Mouse (Mus musculus) stomach, embryonic 15.5 days (tissue): ENCODE measurements around the gene Tcf7l2. TPM values are rescaled to one million over a fixed set of nuclear protein-coding genes. Genes with fewer than 3 reads are reported as not detected.

Experiments used
- ATAC-seq: fragments of 200-750 bp; cut with Nextera tagmentation; 2 replicates; pipeline ENCODE4 v1.8.0; 2017; ENCODE audit warnings: low read depth, moderate number of reproducible peaks, moderate TSS enrichment; ENCODE audit not compliant: insufficient read depth, low FRiP score
- H3K27ac ChIP-seq: fragments of 300-500 bp; sonication (generic); 2 replicates; pipeline ENCODE4 v1.5.1; 2015; ENCODE audit warnings: mild to moderate bottlenecking, inconsistent platforms
- H3K27me3 ChIP-seq: fragments of 300-500 bp; sonication (generic); replicated peaks from 2 replicates; pipeline ENCODE4 v1.6.1; 2015; ENCODE audit warnings: inconsistent platforms
- H3K36me3 ChIP-seq: fragments of 300-500 bp; sonication (generic); 2 replicates; pipeline ENCODE4 v1.6.1; 2015; ENCODE audit warnings: inconsistent platforms
- H3K4me1 ChIP-seq: fragments of 300-500 bp; sonication (generic); 2 replicates; pipeline ENCODE4 v1.6.1; 2015; ENCODE audit warnings: inconsistent platforms
- H3K4me2 ChIP-seq: fragments of 300-500 bp; sonication (generic); 2 replicates; pipeline ENCODE4 v1.6.1; 2015; ENCODE audit warnings: mild to moderate bottlenecking, inconsistent platforms
- H3K4me3 ChIP-seq: fragments of 300-500 bp; sonication (generic); replicated peaks from 2 replicates; pipeline ENCODE4 v1.5.1; 2015; ENCODE audit warnings: inconsistent platforms
- H3K9ac ChIP-seq: fragments of 300-500 bp; sonication (generic); 2 replicates; pipeline ENCODE4 v1.6.1; 2015; ENCODE audit warnings: inconsistent platforms
- H3K9me3 ChIP-seq: fragments of 300-500 bp; sonication (generic); 2 replicates; pipeline ENCODE4 v1.6.1; 2016; ENCODE audit warnings: inconsistent platforms
- WGBS: fragments of 180-500 bp; shearing (Covaris S2); methylation state at CpG from one replicate; pipeline ENCODE4 v1.1.7; 2015; 5-methylcytosine and 5-hydroxymethylcytosine counted together
- polyA plus RNA-seq: library from polyadenylated mRNA; unstranded; fragments of >200 nt; fragmentation: Nextera tagmentation; extraction: Ambion mirVana; gene quantifications from 2 replicates; pipeline ENCODE4 v1.2.1, GENCODE M21; 2015

The Tcf7l2 gene
- polyA plus RNA-seq, 1 experiment from 2014 or later: 85.2 TPM

DNA sequence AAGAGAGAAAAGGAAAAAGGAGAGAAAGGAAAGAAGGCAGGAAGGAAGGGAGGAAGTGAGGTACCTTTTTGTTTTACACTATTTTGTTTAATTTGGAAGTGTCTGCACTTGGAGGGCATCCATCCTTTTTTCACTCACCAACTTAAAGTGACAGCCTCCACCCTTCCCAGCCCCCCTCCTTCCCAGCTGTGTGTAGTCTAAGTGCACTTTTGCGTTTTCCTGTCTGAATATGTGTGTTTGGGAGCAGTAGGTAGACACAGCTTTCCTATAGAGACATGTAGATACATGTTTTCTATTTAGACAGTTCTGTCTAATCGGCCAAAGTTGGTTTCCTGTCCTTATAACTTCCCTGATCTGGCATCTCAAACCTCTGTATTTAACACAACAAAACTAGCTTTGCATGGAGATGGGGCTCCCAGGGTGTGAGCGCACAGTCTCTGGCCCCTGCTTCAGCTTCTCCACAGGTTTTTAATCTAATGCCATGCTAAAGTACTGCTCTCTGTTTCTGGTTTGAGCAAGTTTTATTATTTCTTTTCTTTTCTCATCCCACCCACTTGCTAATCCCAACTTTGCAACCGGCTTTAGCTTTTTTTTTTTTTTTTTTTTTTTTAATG, 154.3 kb downstream of the Tcf7l2 start:
- no peak overlapping the region for H3K9ac ChIP-seq

DNA sequence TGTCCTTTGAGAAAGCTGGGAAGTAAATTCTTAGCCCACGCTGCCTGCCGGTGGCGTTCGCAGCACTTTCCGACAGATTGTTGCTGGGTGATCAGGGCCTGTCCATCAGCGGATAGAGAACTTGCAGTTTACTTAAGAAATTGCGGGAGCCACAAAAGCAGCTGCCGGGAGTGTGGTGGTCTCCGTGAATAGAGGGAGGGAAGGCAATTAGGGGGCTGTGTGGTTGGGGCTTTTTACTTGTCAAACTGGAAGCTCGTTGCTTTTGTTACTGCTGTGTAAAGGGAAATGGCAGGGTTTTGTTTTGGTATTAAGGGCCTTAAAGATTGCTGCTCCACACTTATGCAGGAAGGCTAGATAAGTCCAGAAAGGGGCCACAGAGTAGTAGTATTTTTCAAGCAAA, 155.0 kb downstream of the Tcf7l2 start:
- H3K4me2 ChIP-seq: 0 out of 2 replicates have a peak overlapping the region, but pooled peaks have one; percentile 21
- peaks cover 45% of the 10 kb centered on the region for H3K4me1 ChIP-seq
- H3K36me3 ChIP-seq: no peaks in the 10 kb centered on the region
- H3K27ac ChIP-seq: no peak overlapping the region
- no peak overlapping the region for H3K9ac ChIP-seq
- no peak overlapping the region for H3K4me3 ChIP-seq
- H3K9me3 ChIP-seq: no peaks in the 10 kb centered on the region
- ATAC-seq: no peak
- H3K27me3 ChIP-seq: no peaks in the 10 kb centered on the region
- 30% methylated on average over 10 of the region's 10 CpGs for WGBS

More for the DNA sequence above, 154.3 kb downstream of the Tcf7l2 start:
- H3K4me3 ChIP-seq: peak overlapping the region; percentile 38
- peak overlapping the region; percentile 69 for H3K4me2 ChIP-seq
- no peak overlapping the region for H3K27ac ChIP-seq
- no peaks in the 10 kb centered on the region for H3K36me3 ChIP-seq
- no peak for ATAC-seq
- no peaks in the 10 kb centered on the region for H3K27me3 ChIP-seq
- H3K9me3 ChIP-seq: no peaks in the 10 kb centered on the region
- WGBS: 32% methylated on average over 4 of the region's 4 CpGs
- H3K4me1 ChIP-seq: peaks cover 41% of the 10 kb centered on the region

DNA sequence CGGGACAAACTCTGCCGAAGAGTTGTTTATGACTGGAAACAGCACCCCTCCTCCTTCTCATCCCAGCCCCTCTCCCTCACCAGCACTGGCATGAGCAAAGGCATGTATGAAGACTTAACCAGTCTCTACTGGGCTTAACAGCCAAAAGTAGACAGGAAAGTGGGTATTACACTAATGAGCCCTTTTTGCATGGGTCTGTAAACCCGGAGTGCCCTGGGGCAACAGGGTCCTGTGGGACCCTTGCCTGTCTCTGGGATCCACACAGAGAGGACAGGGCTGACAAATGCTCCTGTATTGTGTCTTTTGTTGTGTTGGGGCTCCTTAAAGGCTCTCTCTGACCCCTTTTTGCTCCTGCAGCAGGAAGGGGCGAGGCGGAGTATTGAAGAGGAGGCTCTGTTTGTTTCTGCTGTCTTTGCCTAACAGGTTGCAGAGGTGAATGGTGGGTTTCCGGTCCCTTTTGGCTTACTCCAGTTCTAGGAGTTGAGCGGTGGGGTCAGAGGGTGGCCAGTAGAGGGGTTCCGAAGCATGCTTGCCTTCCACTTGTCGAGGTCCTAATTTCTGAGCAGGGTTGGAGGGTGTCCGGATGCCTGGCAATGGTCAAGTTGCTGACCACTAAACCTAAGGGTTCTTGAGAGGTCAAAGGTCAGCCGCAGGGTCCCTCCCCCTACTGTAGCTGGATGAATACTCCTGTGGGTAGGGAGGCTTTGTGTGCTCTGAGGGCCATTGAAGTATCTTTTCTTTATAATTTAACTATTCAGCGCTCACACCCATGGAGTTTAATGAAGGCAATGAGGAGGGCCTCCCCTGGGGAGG, 161.2 kb downstream of the Tcf7l2 start:
- H3K9me3 ChIP-seq: no peaks in the 10 kb centered on the region
- no peaks in the 10 kb centered on the region for H3K27me3 ChIP-seq
- no peak overlapping the region for H3K4me3 ChIP-seq
- H3K27ac ChIP-seq: no peak overlapping the region
- H3K36me3 ChIP-seq: no peaks in the 10 kb centered on the region
- 83% methylated on average over 12 of the region's 12 CpGs for WGBS
- ATAC-seq: no peak
- peaks cover 26% of the 10 kb centered on the region for H3K4me1 ChIP-seq
- H3K9ac ChIP-seq: no peak overlapping the region
- H3K4me2 ChIP-seq: no peak overlapping the region

DNA sequence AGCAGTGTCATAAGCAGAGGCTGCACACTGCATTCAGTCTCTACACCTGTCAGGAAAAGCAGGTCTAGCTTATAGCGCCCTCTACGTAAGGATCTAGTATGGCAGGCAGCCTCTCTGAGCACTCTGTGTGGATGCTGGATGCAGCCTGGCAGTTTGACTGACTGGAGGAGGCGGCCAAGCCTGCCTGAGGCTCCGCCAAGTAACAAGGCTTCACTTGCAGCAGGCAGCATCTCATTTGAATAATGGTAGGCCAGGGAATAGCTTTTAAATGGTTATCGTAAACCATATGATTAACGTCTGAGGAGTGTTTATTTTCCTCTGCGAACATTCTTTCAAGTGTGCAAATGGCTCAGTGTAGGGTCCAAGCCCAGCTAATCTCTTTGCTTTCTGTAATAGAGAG, 167.4 kb downstream of the Tcf7l2 start:
- H3K9ac ChIP-seq: no peak overlapping the region
- H3K4me1 ChIP-seq: 0 out of 2 replicates have a peak, but pooled peaks cover 10% of the 10 kb centered on the region
- no peaks in the 10 kb centered on the region for H3K27me3 ChIP-seq
- H3K36me3 ChIP-seq: peaks cover 19% of the 10 kb centered on the region; the same call in 1 of the 2 replicates
- H3K27ac ChIP-seq: no peak overlapping the region
- peak; percentile 50; the same call in 1 of the 2 replicates for ATAC-seq
- WGBS: 42% methylated on average over 7 of the region's 7 CpGs
- no peaks in the 10 kb centered on the region for H3K9me3 ChIP-seq
- H3K4me2 ChIP-seq: no peak overlapping the region
- H3K4me3 ChIP-seq: no peak overlapping the region

DNA sequence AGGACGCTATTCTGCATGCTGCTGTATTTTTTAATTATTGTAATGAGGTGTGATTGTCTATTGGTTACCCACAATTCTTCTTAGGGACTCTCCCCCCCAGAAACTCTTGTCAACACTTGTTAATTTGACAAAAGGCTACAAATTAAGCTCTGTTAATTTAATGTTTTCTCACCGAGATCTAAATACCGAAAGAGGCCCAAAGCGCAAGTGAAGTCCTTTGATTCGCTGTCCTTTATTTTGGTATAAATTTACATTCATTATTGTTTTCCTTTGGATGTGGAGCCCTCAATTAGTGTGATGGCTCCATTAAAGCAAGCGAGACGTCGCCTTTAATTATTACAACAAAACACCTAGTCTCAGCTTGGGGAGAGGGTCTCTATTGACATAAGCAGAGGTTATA, 170.3 kb downstream of the Tcf7l2 start:
- no peak overlapping the region for H3K4me2 ChIP-seq
- no peak overlapping the region for H3K27ac ChIP-seq
- no peaks in the 10 kb centered on the region for H3K9me3 ChIP-seq
- H3K9ac ChIP-seq: no peak overlapping the region
- no peaks in the 10 kb centered on the region for H3K27me3 ChIP-seq
- H3K4me3 ChIP-seq: no peak overlapping the region
- peaks cover 19% of the 10 kb centered on the region; the same call in 1 of the 2 replicates for H3K36me3 ChIP-seq
- 95% methylated on average over 8 of the region's 8 CpGs for WGBS
- H3K4me1 ChIP-seq: 0 out of 2 replicates have a peak, but pooled peaks cover 10% of the 10 kb centered on the region
- no peak for ATAC-seq

DNA sequence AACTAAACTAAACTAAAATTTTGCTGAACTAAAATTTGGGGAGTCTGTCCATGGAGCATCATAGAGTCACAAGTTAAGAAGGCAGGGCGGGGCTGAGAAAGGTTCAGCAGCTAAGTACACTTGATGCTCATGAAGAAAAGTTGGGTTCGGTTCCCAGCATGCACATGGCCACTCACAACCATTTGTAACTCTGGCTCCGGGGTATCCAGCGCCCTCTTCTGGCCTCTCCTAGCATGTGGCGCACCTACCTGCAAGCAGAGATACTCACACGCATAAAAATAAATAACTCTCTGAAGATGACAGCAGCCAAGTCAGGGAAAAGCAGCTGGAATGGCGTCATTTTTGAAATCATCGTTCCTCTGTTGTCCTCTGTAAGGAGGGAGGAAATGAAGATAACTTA, 171.2 kb downstream of the Tcf7l2 start:
- ATAC-seq: no peak
- Histone ChIP-seq H3K27me3 (no peaks in the 10 kb centered on the region), H3K27ac (no peak overlapping the region), H3K4me2 (no peak overlapping the region), H3K36me3 (peaks cover 25% of the 10 kb centered on the region), H3K9me3 (no peaks in the 10 kb centered on the region), H3K9ac (no peak overlapping the region), H3K4me1 (0 out of 2 replicates have a peak, but pooled peaks cover 10% of the 10 kb centered on the region), H3K4me3 (no peak overlapping the region)
- WGBS: 92% methylated on average over 8 of the region's 8 CpGs

DNA sequence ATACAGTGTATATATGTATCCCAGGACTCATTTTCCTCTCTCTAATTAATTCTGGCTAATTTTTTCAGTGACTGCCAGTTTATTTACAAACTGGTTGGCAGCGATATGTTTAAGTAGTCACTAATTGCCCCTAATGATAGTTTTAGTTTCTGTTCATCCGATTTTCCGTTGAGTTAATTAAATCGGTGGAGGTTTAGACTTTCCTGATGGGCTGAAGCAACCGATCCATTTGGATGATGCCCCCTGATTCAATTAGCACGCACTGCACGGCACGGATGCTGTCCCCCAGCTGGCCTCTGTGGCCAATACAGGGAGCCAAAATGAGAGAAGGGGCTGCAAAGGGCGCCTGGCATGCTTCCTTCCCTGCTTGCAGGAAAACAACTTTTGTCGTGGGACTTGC, 172.0 kb downstream of the Tcf7l2 start:
- Histone ChIP-seq H3K4me1 (0 out of 2 replicates have a peak, but pooled peaks cover 5% of the 10 kb centered on the region), H3K9ac (no peak overlapping the region), H3K4me2 (no peak overlapping the region), H3K27ac (no peak overlapping the region), H3K9me3 (no peaks in the 10 kb centered on the region), H3K4me3 (no peak overlapping the region), H3K27me3 (no peaks in the 10 kb centered on the region), H3K36me3 (peaks cover 25% of the 10 kb centered on the region)
- ATAC-seq: no peak
- WGBS: 72% methylated on average over 10 of the region's 10 CpGs

DNA sequence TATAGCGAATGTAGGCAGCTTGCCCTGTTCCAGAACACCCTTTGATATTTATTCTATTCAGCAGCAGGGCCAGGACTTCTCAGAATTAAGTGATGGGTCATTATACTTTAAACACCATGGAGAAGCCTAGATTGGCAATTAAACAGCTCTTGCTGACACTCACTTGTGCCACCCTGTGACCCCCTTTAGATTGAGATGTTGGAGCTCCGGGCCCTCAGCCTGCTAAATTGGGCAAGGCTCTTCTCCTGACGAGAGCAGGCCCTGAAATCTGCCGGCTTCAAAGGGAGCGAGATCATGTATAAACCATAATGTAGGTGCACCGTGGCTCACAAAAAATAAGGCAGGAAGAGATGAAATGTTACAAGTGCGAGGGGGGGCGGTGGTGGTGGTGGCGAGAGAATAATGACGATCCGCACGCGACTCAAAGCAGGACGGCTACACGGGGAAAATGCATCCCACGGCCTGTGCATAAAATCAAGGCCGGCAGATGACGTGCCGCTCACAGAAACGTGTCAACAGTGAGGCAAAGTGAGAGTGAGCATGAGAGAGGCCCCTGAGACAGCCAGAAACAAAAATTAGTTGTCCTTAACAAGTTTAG, 173.1 kb downstream of the Tcf7l2 start:
- H3K36me3 ChIP-seq: peaks cover 36% of the 10 kb centered on the region
- no peak for ATAC-seq
- 62% methylated on average over 20 of the region's 20 CpGs for WGBS
- no peak overlapping the region for H3K4me3 ChIP-seq
- no peaks in the 10 kb centered on the region for H3K4me1 ChIP-seq
- no peaks in the 10 kb centered on the region for H3K9me3 ChIP-seq
- no peak overlapping the region for H3K4me2 ChIP-seq
- no peak overlapping the region for H3K27ac ChIP-seq
- H3K9ac ChIP-seq: no peak overlapping the region
- no peaks in the 10 kb centered on the region for H3K27me3 ChIP-seq

DNA sequence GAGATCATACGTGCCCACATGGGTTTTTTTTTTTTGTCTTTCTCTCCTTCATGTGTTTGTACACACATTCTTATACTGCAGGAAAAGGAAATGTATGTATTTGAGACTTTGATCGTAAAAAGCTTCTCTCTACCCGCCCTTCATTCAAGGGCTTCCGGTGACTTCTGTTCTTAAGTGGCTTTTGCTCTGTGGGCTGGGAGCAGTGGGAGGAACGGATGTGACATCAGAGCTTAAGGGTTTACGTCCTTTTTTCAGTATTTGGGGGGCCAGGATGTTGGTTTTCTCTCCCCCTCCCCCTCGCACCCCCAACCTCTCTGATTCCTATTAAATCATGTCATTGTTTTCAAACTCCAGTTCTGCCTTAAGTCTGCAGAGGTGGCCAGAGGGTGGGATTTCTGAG, 173.9 kb downstream of the Tcf7l2 start:
- Histone ChIP-seq H3K4me1 (no peaks in the 10 kb centered on the region), H3K27ac (no peak overlapping the region), H3K9me3 (no peaks in the 10 kb centered on the region), H3K27me3 (no peaks in the 10 kb centered on the region), H3K9ac (no peak overlapping the region), H3K36me3 (peaks cover 41% of the 10 kb centered on the region), H3K4me2 (no peak overlapping the region), H3K4me3 (no peak overlapping the region)
- WGBS: 62% methylated on average over 7 of the region's 7 CpGs
- ATAC-seq: no peak

DNA sequence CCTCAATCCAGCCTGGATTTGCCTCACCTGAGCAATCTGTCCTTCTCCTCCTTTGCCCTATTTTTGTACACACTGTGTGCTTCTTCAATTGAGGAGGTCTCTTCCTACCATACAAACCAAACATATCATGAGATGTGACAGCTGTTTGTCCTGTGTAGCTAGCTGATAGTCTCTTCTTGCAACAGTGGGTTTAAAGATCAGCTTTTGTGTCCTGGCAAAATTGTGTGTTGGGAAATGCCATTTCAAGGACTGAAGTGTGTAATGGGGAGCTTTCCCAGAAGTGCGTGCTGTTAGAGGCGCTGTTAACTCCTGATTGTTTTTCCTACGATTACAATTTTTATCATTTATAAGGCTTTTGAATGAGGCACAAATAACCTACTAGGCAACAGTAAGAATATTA, 174.6 kb downstream of the Tcf7l2 start:
- 94% methylated on average over 3 of the region's 3 CpGs for WGBS
- Histone ChIP-seq H3K9ac (no peak overlapping the region), H3K4me2 (no peak overlapping the region), H3K4me3 (no peak overlapping the region), H3K4me1 (no peaks in the 10 kb centered on the region), H3K36me3 (peaks cover 45% of the 10 kb centered on the region), H3K9me3 (no peaks in the 10 kb centered on the region), H3K27ac (no peak overlapping the region), H3K27me3 (no peaks in the 10 kb centered on the region)
- no peak for ATAC-seq

DNA sequence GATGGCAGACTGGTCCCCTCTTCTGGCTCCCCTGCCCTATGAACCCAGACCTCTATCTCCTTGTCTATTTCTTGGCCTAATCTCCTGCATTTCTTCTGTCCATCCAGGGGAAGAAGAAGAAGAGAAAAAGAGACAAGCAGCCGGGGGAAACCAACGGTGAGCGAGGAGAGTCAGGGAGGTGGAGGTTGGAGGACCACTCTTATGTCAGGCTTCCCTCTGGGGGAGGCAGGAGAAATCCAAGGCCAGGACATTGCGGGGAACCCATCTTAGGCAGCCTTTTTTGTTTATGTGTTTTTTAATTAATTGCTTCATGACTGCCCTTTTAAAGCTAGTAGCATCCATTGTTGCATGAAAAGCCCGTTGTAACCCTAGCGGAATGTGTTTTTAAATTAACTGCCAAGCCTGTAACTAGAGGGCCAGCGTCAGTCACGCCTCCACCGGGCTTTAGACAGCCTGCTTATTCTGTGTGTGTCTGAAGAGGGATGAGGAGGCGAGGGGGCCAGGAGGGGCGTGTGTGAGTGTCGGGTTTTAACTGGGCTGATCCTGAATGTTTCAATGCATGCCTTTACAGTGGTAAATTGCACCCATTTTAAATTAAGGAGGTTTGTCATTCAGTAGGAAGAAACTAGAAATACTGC, 182.3 kb downstream of the Tcf7l2 start:
- H3K9ac ChIP-seq: no peak overlapping the region
- no peak overlapping the region for H3K4me2 ChIP-seq
- 47% methylated on average over 12 of the region's 12 CpGs for WGBS
- no peaks in the 10 kb centered on the region for H3K4me1 ChIP-seq
- H3K9me3 ChIP-seq: no peaks in the 10 kb centered on the region
- H3K36me3 ChIP-seq: peaks cover 47% of the 10 kb centered on the region
- no peak overlapping the region for H3K27ac ChIP-seq
- no peaks in the 10 kb centered on the region for H3K27me3 ChIP-seq
- no peak for ATAC-seq
- H3K4me3 ChIP-seq: no peak overlapping the region

DNA sequence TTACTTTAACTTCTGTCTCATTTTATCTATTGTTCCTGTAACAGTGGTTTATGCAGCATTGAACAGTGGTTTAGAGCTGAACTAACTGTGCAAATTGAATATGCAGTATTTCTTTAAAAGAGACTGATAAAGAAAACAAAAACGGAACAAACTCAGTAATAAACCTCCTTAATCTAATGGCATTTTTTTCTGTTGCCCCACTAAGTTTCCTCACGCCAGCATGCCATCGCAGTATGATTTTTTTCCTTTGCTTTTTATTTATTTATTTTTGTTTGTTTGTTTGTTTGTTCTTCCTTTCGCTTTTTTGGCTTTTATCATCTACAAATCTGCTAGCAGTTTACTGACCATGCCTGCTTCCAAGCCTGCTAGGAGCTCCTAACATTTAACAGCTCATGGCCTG, 183.2 kb downstream of the Tcf7l2 start:
- 84% methylated on average over 4 of the region's 4 CpGs for WGBS
- Histone ChIP-seq H3K9me3 (no peaks in the 10 kb centered on the region), H3K4me3 (no peak overlapping the region), H3K9ac (no peak overlapping the region), H3K4me2 (no peak overlapping the region), H3K27me3 (no peaks in the 10 kb centered on the region), H3K27ac (no peak overlapping the region), H3K36me3 (peaks cover 40% of the 10 kb centered on the region), H3K4me1 (no peaks in the 10 kb centered on the region)
- no peak for ATAC-seq
